Mouse (Mus musculus): ENCODE measurements around the gene Gm21992.

The Gm21992 gene

GRCm38 (mm10) chr19:4811063-4811908 is at the start of gene Gm21992, which contains the start of gene Rbm14:
Gene Gm21992, minus strand, starts transcription at chr19:4811612.
Gene Rbm14, minus strand, starts transcription at chr19:4811634.
- peak; percentile 98 to 99 for DNase-seq

- DNase-seq, result no peak
These were observed 47.7 kb upstream of the Gm21992 start for GRCm38 (mm10) chr19:4859081-4859480.

GRCm38 (mm10) chr19:4855951-4856350 is 44.5 kb upstream of the Gm21992 start:
- no peak for DNase-seq

- no peak for DNase-seq
These were observed 44.0 kb upstream of the Gm21992 start for GRCm38 (mm10) chr19:4855470-4855820.

- peak; percentile 96 for DNase-seq
These were observed 43.4 kb upstream of the Gm21992 start, which contains the start of gene Ctsf for GRCm38 (mm10) chr19:4854552-4855469. Gene Ctsf, plus strand, starts transcription at chr19:4855130.

GRCm38 (mm10) chr19:4850281-4850680 is 38.9 kb upstream of the Gm21992 start:
- no peak for DNase-seq

GRCm38 (mm10) chr19:4849800-4850199 is 38.4 kb upstream of the Gm21992 start:
- DNase-seq, result no peak

GRCm38 (mm10) chr19:4847490-4847889 is 36.1 kb upstream of the Gm21992 start:
- peak in 1 of 2 experiments; percentile 63 for DNase-seq

- DNase-seq, result no peak
These were observed 34.4 kb upstream of the Gm21992 start for GRCm38 (mm10) chr19:4845846-4846245.

GRCm38 (mm10) chr19:4842611-4843010 is 31.2 kb upstream of the Gm21992 start:
- DNase-seq, result no peak

- DNase-seq, result no peak
These were observed 29.4 kb upstream of the Gm21992 start for GRCm38 (mm10) chr19:4840848-4841247.

- DNase-seq, result peak; percentile 96 to 98
These were observed 27.7 kb upstream of the Gm21992 start, which contains the start of the genes Ccs and Ccdc87 for GRCm38 (mm10) chr19:4839149-4839548. Gene Ccs, minus strand, starts transcription at chr19:4839332. Gene Ccdc87, plus strand, starts transcription at chr19:4839366.

- no peak for DNase-seq
These were observed 27.2 kb upstream of the Gm21992 start for GRCm38 (mm10) chr19:4838526-4839140.

GRCm38 (mm10) chr19:4837049-4837448 is 25.6 kb upstream of the Gm21992 start:
- DNase-seq, result peak in 1 of 2 experiments; percentile 34

- no peak for DNase-seq
These were observed 24.7 kb upstream of the Gm21992 start for GRCm38 (mm10) chr19:4836096-4836495.

- DNase-seq, result no peak
These were observed 22.6 kb upstream of the Gm21992 start for GRCm38 (mm10) chr19:4833977-4834376.

- DNase-seq, result peak; percentile 88 to 91
These were observed 17.7 kb upstream of the Gm21992 start for GRCm38 (mm10) chr19:4829156-4829555.

- no peak for DNase-seq
These were observed 17.2 kb upstream of the Gm21992 start for GRCm38 (mm10) chr19:4828444-4829114.

GRCm38 (mm10) chr19:4820678-4821303 is 9.4 kb upstream of the Gm21992 start:
- DNase-seq, result peak; percentile 45 to 69

- DNase-seq, result no peak
These were observed 5.9 kb upstream of the Gm21992 start for GRCm38 (mm10) chr19:4817182-4817835.

GRCm38 (mm10) chr19:4813015-4813414 is 1.6 kb upstream of the Gm21992 start:
- DNase-seq, result peak; percentile 25 to 59

All from cerebellum, postnatal 25 days (tissue).